Mouse (Mus musculus) cerebellum, adult 18-20 months (tissue): Measurements from ENCODE around the gene R3hdm2.
A peak's percentile ranks its signal among the peaks of the same experiment; 100 is the strongest.

Experiments used
- DNase-seq, 2 experiments: peaks; one replicate each; pipeline ENCODE4 v3.0.0; 2021

The R3hdm2 gene

GRCm38 (mm10) chr10:127425794-127426193 lies 45.7 kb downstream of the R3hdm2 start:
- DNase-seq, result no peak

GRCm38 (mm10) chr10:127426670-127427069 lies 46.5 kb downstream of the R3hdm2 start:
- DNase-seq, result peak; percentile 28 to 36

GRCm38 (mm10) chr10:127427107-127427506 lies 47.0 kb downstream of the R3hdm2 start:
- no peak for DNase-seq

GRCm38 (mm10) chr10:127427987-127428386 lies 47.9 kb downstream of the R3hdm2 start:
- DNase-seq, result no peak

GRCm38 (mm10) chr10:127429538-127429937 lies 49.4 kb downstream of the R3hdm2 start:
- DNase-seq, result no peak

GRCm38 (mm10) chr10:127432466-127432865 lies 52.3 kb downstream of the R3hdm2 start:
- DNase-seq, result no peak

- no peak for DNase-seq
Observed at GRCm38 (mm10) chr10:127437354-127438113, 57.4 kb downstream of the R3hdm2 start.

GRCm38 (mm10) chr10:127453701-127454100 lies 73.6 kb downstream of the R3hdm2 start:
- DNase-seq, result no peak

- no peak for DNase-seq
Observed at GRCm38 (mm10) chr10:127462411-127463096, 82.4 kb downstream of the R3hdm2 start.

GRCm38 (mm10) chr10:127471281-127471988 lies 91.3 kb downstream of the R3hdm2 start:
- no peak for DNase-seq

GRCm38 (mm10) chr10:127472722-127473121 lies 92.6 kb downstream of the R3hdm2 start:
- no peak for DNase-seq

GRCm38 (mm10) chr10:127475175-127475574 lies 95.0 kb downstream of the R3hdm2 start:
- DNase-seq, result no peak

GRCm38 (mm10) chr10:127476541-127476940 lies 96.4 kb downstream of the R3hdm2 start:
- DNase-seq, result no peak

- DNase-seq, result no peak
Observed at GRCm38 (mm10) chr10:127477301-127477700, 97.2 kb downstream of the R3hdm2 start.

- peak; percentile 63 to 73 for DNase-seq
Observed at GRCm38 (mm10) chr10:127479131-127479530, 99.0 kb downstream of the R3hdm2 start.

GRCm38 (mm10) chr10:127480833-127481813 lies 101.0 kb downstream of the R3hdm2 start:
- DNase-seq, result no peak

- no peak for DNase-seq
Observed at GRCm38 (mm10) chr10:127485235-127485634, 105.1 kb downstream of the R3hdm2 start.

GRCm38 (mm10) chr10:127488856-127489255 lies 108.7 kb downstream of the R3hdm2 start:
- no peak for DNase-seq

- no peak for DNase-seq
Observed at GRCm38 (mm10) chr10:127490160-127491127, 110.3 kb downstream of the R3hdm2 start.

- DNase-seq, result peak; percentile 53 to 58
Observed at GRCm38 (mm10) chr10:127491128-127491512, 111.0 kb downstream of the R3hdm2 start.

GRCm38 (mm10) chr10:127492118-127492517 lies 112.0 kb downstream of the R3hdm2 start:
- DNase-seq, result no peak
